Mouse (Mus musculus): ENCODE data around the gene Taldo1. TPM values are rescaled to one million over a fixed set of nuclear protein-coding genes. Genes with fewer than 3 reads are reported as not detected.
"Not testable (repeated sequence)": the region's sequence is repeated elsewhere in the genome, so short reads cannot be mapped to it uniquely, and the experiment has no call there.

The Taldo1 gene
- total RNA-seq, 2 experiments from 2014 or later = 110 to 111 TPM

DNA sequence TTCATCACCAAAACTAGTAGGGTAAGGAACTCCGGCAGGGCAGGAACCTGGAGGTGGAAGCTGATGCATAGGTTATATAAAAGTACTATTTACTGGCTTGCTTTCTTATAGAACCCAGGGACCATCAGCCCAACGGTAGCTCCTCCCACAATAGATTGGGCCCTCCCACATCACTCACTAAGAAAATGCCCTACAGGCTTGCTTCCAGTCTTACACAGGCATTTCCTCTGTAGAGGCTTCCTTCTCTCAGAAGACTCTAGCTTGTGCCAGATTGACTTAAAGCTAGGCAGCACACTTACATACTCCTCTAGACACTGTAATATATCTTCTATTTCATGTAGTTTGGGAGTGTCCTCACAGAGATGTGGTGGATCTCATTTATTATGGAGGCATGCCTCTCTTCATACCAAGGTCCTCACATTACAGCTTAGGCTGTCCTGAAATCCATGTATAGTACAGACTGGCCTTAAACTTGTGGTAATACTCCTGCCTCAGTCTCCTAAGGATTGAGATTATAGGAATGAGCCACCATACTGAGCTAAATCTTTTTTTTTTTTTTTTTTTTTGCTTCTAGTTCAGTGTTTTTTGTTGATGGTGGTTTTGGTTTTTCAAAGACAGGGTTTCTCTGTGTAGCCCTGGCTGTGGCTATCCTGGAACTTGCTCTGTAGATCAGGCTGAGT lies 4.1 kb upstream of the Taldo1 start:
- DNase-seq = no peak

DNA sequence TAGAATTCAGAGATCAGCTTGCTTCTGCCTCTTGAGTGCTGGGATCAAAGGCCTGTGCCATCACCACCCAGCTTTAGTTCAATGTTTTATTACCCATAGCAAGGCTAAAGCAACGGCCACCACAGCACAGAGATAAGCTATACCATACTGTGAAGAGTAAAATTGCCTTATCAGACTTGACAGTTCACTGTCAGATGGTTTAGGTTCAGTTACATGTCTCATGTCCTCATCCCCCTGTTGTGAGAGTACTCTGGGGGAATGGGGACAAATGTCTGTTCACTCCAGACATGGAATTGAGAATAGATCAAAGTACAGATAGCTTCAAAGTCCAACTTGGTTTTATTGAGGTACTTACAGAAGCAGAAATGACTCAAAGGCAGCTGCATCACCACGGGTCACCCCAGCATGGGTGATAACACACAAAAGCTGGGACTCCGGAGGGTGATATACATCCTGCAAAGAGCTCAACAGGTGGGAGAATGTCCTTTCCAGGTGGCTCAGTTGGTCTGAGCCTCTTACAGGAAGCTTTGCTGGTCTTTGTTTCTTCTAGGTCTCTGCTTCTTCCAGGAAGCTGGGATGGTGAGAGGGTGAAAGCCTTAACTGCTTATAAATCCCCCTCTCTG lies 3.4 kb upstream of the Taldo1 start:
- DNase-seq = no peak

- no peak for DNase-seq
Observed at GRCm38 (mm10) chr7:141390326-141391259, 1.4 kb upstream of the Taldo1 start.

- no peak for DNase-seq
Observed at GRCm38 (mm10) chr7:141392552-141393222, 688 bp downstream of the Taldo1 start.

- no peak for DNase-seq
Observed at GRCm38 (mm10) chr7:141394158-141394557, 2.2 kb downstream of the Taldo1 start.

DNA sequence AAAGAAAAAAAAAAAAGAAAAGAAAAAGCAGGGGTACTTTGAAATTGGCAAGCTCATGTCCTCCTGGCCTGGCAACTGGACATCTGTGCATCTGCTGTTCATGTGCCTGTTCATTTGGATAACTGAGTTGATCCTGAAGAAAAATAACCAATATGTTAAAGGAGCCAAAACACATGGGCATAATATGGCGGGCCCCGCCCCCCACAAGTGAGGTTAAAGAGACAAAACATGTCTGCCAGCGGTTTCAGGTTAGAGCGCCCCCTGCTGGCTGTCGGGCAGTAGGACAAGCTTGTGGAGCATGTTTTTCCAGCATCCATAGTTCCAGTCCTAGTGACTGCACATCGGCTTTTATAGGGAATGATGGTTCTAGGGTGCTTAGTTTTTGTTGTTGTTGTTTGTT lies 2.8 kb downstream of the Taldo1 start:
- DNase-seq = peak; percentile 75

GRCm38 (mm10) chr7:141395348-141395747 lies 3.3 kb downstream of the Taldo1 start:
- DNase-seq = no peak

- peak; percentile 60 for DNase-seq
Observed at GRCm38 (mm10) chr7:141403305-141403704, 11.3 kb downstream of the Taldo1 start.

GRCm38 (mm10) chr7:141405466-141405865 lies 13.5 kb downstream of the Taldo1 start:
- DNase-seq = no peak

GRCm38 (mm10) chr7:141407670-141408069 lies 15.7 kb downstream of the Taldo1 start:
- DNase-seq = not testable (repeated sequence)

GRCm38 (mm10) chr7:141408833-141409232 lies 16.8 kb downstream of the Taldo1 start:
- DNase-seq = peak; percentile 88

DNA sequence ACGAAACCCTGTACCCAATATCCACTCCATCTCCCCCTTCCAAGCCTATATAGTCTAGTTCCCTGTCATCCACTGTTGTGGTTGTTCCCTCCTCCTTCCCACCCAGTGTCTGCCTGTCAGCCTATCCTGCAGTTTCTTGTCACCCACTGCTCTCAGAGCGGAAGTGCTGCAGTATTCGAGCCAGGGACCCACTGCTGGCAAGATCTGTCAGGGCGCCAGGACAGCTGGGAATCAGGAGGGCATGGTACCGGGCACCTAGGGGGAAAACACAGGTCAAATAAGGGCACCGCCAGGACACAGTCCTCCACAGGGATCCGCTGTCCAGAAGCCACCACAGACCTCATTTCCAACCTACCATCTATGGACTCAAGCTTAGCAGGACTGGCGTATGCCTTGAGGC lies 18.6 kb downstream of the Taldo1 start:
- DNase-seq = no peak

DNA sequence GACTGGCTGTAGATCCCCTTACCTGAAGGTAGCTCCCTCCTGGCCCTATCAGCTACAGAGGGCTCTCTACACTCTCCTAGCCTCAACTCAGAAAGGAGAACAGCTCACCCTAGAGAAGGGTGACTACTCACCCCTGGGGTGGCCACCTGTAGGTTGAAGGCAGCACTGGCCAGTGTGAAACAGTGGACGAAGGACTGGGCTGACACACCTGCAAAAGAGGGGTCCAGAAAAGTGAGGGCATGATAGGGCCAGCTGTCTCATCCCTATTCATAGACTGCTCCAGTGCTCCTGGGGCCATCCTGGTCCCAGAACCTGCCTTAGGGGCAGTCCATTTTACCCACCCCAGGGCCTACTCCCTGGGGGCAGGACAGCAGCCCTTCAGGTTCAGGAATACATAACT lies 19.7 kb downstream of the Taldo1 start:
- no peak for DNase-seq

- DNase-seq = no peak
Observed at GRCm38 (mm10) chr7:141413331-141413730, 21.3 kb downstream of the Taldo1 start.

GRCm38 (mm10) chr7:141413809-141414584 lies 22.0 kb downstream of the Taldo1 start, which contains the start of gene Gatd1:
Gatd1 (minus strand) TSS chr7:141414136.
- DNase-seq = peak; percentile 100

DNA sequence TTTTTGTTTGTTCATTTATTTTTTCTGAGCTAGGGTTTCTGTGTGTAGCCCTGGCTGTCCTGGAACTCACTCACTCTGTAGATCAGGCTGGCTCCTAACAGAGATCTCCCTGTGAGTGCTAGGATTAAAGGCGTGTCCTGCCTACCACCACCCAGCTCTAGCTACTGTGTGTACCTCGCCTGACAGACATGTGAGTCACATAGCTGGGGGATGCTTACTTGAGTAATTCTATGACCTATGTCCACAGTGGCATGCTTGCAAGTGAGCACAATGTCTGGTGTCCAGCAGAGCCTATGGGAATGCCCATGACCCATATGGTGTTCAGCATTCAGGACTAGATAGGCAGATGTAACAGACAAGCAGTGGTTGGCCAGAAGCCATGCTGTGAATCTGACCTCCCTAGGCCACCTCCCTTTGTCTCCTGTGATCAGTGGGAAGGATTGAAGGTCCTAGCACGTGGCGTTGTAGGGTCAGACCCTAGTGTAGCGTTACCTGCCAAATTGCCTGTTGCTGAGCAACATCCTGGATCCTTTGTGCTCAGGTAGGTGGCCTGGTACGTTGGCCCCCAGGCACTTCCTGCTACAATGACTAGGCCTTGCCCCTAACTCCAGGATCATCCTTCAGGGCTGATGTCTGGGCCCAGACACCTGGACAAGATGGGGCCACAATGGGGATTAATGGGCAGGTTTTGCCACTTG lies 24.3 kb downstream of the Taldo1 start:
- DNase-seq = no peak

GRCm38 (mm10) chr7:141417731-141418681 lies 26.0 kb downstream of the Taldo1 start:
- DNase-seq = no peak

- no peak for DNase-seq
Observed at GRCm38 (mm10) chr7:141418970-141419369, 27.0 kb downstream of the Taldo1 start.

- DNase-seq = no peak
Observed at GRCm38 (mm10) chr7:141420030-141420702, 28.2 kb downstream of the Taldo1 start.

Data from gastrocnemius, postnatal 10 days (tissue).